ENCODE assay signal across 8 mouse cellular contexts in the genomic region with DNA sequence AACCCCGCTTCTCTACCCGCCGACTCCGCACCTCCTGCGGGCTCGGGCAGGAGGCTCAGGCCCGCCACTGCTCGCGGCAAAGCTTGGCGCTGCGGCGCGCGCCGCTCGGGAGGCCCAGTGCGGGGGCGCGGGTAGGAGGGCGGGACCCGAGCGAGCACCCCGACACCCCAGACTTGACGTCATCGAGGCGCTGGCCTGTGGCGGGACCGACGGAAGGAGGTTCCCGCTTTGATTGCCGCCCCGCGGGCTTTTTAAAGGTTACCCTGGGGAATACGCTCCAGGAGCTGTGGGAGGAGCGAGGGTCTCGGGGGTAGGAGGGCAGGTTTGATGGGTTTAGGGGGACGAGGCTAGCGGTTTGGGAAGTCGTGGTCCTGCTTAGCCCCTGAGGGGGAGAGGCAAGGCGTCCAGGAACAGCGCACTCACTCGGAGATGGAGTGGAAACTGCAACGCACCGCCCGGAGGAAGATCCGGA. TPM values are rescaled to one million over a fixed set of nuclear protein-coding genes. Genes with fewer than 3 reads are reported as not detected.
DNase-seq lines count a peak whose midpoint lies in the region; ATAC-seq and TF ChIP-seq lines count a peak whose summit lies in the region.

A gene (plus strand): TSS at position 162 of the 472 bp plus-strand sequence.

- no peaks in the 10 kb centered on the region for H3K9me3 ChIP-seq in embryonic facial prominence, embryonic 10.5 days
- H3K9me3 ChIP-seq in heart, embryonic 10.5 days, result no peaks in the 10 kb centered on the region
- H3K9me3 ChIP-seq in kidney, embryonic 16.5 days (ENCODE audit: low read length), result no peaks in the 10 kb centered on the region
- H3K9me3 ChIP-seq in lung, embryonic 14.5 days (ENCODE audit: low read depth, low read length), result no peaks in the 10 kb centered on the region
- H3K9me3 ChIP-seq in neural tube, embryonic 14.5 days (ENCODE audit: control insufficient read depth, low read length), result no peaks in the 10 kb centered on the region

- H3K4me3 ChIP-seq in C2C12 (ENCODE audit: insufficient read depth, poor library complexity, severe bottlenecking), result peak within 1 kb of the TSS; percentile 29
- peak within 1 kb of the TSS; percentile 66 for H3K4me3 ChIP-seq in embryonic facial prominence, embryonic 10.5 days
- peak within 1 kb of the TSS; percentile 74 for H3K4me3 ChIP-seq in heart, embryonic 10.5 days
- H3K4me3 ChIP-seq in kidney, embryonic 16.5 days (ENCODE audit: low read length), result peak within 1 kb of the TSS; percentile 63
- peak within 1 kb of the TSS; percentile 56 for H3K4me3 ChIP-seq in lung, embryonic 14.5 days (ENCODE audit: low read depth, low read length)
- peak within 1 kb of the TSS; percentile 50 for H3K4me3 ChIP-seq in neural tube, embryonic 14.5 days (ENCODE audit: low read depth, low read length)

- no peaks in the 10 kb centered on the region for H3K36me3 ChIP-seq in C2C12 (ENCODE audit: control insufficient read depth, insufficient read depth)
- H3K36me3 ChIP-seq in embryonic facial prominence, embryonic 10.5 days (replicated peaks), result no peaks in the 10 kb centered on the region
- H3K36me3 ChIP-seq in heart, embryonic 10.5 days, result no peaks in the 10 kb centered on the region
- H3K36me3 ChIP-seq in kidney, embryonic 16.5 days (ENCODE audit: insufficient read depth, low read length), result no peaks in the 10 kb centered on the region
- no peaks in the 10 kb centered on the region for H3K36me3 ChIP-seq in lung, embryonic 14.5 days (ENCODE audit: insufficient read depth)
- H3K36me3 ChIP-seq in neural tube, embryonic 14.5 days (ENCODE audit: control insufficient read depth, insufficient read depth, low read length), result no peaks in the 10 kb centered on the region

- H3K79me2 ChIP-seq in C2C12 (ENCODE audit: control insufficient read depth, insufficient read depth), result no peaks in the 10 kb centered on the region

- peak within 1 kb of the TSS; percentile 48; the same call in 1 of the 2 replicates for H3K27ac ChIP-seq in embryonic facial prominence, embryonic 10.5 days (replicated peaks)
- no peak within 1 kb of the TSS for H3K27ac ChIP-seq in heart, embryonic 10.5 days
- no peak within 1 kb of the TSS for H3K27ac ChIP-seq in kidney, embryonic 16.5 days (ENCODE audit: low read length)
- H3K27ac ChIP-seq in lung, embryonic 14.5 days (ENCODE audit: low read depth), result no peak within 1 kb of the TSS
- H3K27ac ChIP-seq in neural tube, embryonic 14.5 days (ENCODE audit: low read depth, low read length), result no peak within 1 kb of the TSS

- peak within 1 kb of the TSS; percentile 63 for H3K9ac ChIP-seq in kidney, embryonic 16.5 days (replicated peaks; ENCODE audit: low read length)
- H3K9ac ChIP-seq in lung, embryonic 14.5 days, result peak within 1 kb of the TSS; percentile 44
- peak within 1 kb of the TSS; percentile 29; the same call in 1 of the 2 replicates for H3K9ac ChIP-seq in neural tube, embryonic 14.5 days (replicated peaks; ENCODE audit: low read depth, low read length)

- peaks cover 37% of the 10 kb centered on the region for H3K4me1 ChIP-seq in embryonic facial prominence, embryonic 10.5 days
- H3K4me1 ChIP-seq in heart, embryonic 10.5 days, result peaks cover 23% of the 10 kb centered on the region
- peaks cover 24% of the 10 kb centered on the region for H3K4me1 ChIP-seq in kidney, embryonic 16.5 days (ENCODE audit: insufficient read depth, low read length)
- H3K4me1 ChIP-seq in lung, embryonic 14.5 days (ENCODE audit: insufficient read depth), result no peaks in the 10 kb centered on the region
- H3K4me1 ChIP-seq in neural tube, embryonic 14.5 days (ENCODE audit: control insufficient read depth, insufficient read depth, low read length), result peaks cover 6% of the 10 kb centered on the region; the same call in 1 of the 2 replicates

- H3K4me2 ChIP-seq in kidney, embryonic 16.5 days (replicated peaks; ENCODE audit: low read depth, low read length), result peak within 1 kb of the TSS; percentile 98
- H3K4me2 ChIP-seq in lung, embryonic 14.5 days, result peak within 1 kb of the TSS; percentile 96
- H3K4me2 ChIP-seq in neural tube, embryonic 14.5 days (ENCODE audit: low read depth, low read length), result peak within 1 kb of the TSS; percentile 98

- H3ac ChIP-seq in C2C12 (ENCODE audit: control insufficient read depth, insufficient read length, low read depth), result peak within 1 kb of the TSS; percentile 39

- DNase-seq in adrenal gland, adult 2 months, result peak; percentile 76
- peak; percentile 64 for DNase-seq in embryonic facial prominence, embryonic 10.5 days (ENCODE audit: low spot score)
- DNase-seq in heart, embryonic 10.5 days (ENCODE audit: low spot score), result peak; percentile 73
- DNase-seq in lung, embryonic 14.5 days, result peak; percentile 72
- DNase-seq in testis, postnatal 14 days (ENCODE audit: low spot score), result peak; percentile 56

- under 1% methylated on average over 46 of the region's 46 CpGs for WGBS in embryonic facial prominence, embryonic 10.5 days
- 2% methylated on average over 46 of the region's 46 CpGs for WGBS in heart, embryonic 10.5 days
- under 1% methylated on average over 46 of the region's 46 CpGs for WGBS in kidney, embryonic 16.5 days
- WGBS in lung, embryonic 14.5 days, result under 1% methylated on average over 46 of the region's 46 CpGs
- under 1% methylated on average over 42 of the region's 46 CpGs for WGBS in neural tube, embryonic 14.5 days

- ATAC-seq in kidney, embryonic 16.5 days (ENCODE audit: low FRiP score, low TSS enrichment), result no peak
- peak; percentile 36; the same call in 1 of the 2 replicates for ATAC-seq in lung, embryonic 14.5 days (ENCODE audit: insufficient read depth)
- ATAC-seq in neural tube, embryonic 14.5 days (ENCODE audit: low read depth), result no peak

- H3K27me3 ChIP-seq in C2C12 (ENCODE audit: control insufficient read depth, insufficient read depth, insufficient read length), result no peaks in the 10 kb centered on the region
- peaks cover 66% of the 10 kb centered on the region for H3K27me3 ChIP-seq in embryonic facial prominence, embryonic 10.5 days (replicated peaks; ENCODE audit: low read depth, poor library complexity, severe bottlenecking)
- peaks cover 44% of the 10 kb centered on the region for H3K27me3 ChIP-seq in heart, embryonic 10.5 days (ENCODE audit: insufficient read depth, poor library complexity, severe bottlenecking)
- peaks cover 44% of the 10 kb centered on the region for H3K27me3 ChIP-seq in kidney, embryonic 16.5 days (ENCODE audit: insufficient read depth, low read length)
- H3K27me3 ChIP-seq in lung, embryonic 14.5 days (ENCODE audit: insufficient read depth, low read length), result peaks cover 38% of the 10 kb centered on the region
- H3K27me3 ChIP-seq in neural tube, embryonic 14.5 days (ENCODE audit: control insufficient read depth, insufficient read depth, low read length), result peaks cover 16% of the 10 kb centered on the region

- no peak for TF ChIP-seq CTCF in C2C12 (IDR thresholded peaks at IDR 0.05; ENCODE audit: control insufficient read depth, insufficient read depth, insufficient read length)
- no peak for TF ChIP-seq CTCF in lung, embryonic 14.5 days (IDR thresholded peaks at IDR 0.05; ENCODE audit: low read depth)

- H3K79me3 ChIP-seq in C2C12 (ENCODE audit: low read depth), result no peaks in the 10 kb centered on the region

TF ChIP-seq in C2C12, 6 proteins besides CTCF, POLR2A, EP300 and RAD21:
- TF ChIP-seq MYOD1 (IDR thresholded peaks at IDR 0.05; ENCODE audit: control insufficient read depth, insufficient read length, low read depth) (no peak), MYOG (IDR thresholded peaks at IDR 0.05; ENCODE audit: control insufficient read depth, extremely low read depth, insufficient read length) (no peak), CEBPB (IDR thresholded peaks at IDR 0.05; ENCODE audit: low read depth) (no peak), MAX (IDR thresholded peaks at IDR 0.05) (no peak)

RNA-seq across cellular contexts. Expression of the gene that starts here (rescaled TPM):
- 0.04 TPM for polyA plus RNA-seq in C2C12 (2012; fragmentation: generic; extraction: Trizol)
- not detected for total RNA-seq in adrenal gland, adult 2 months (2021)
- not detected in 2 replicates for polyA plus RNA-seq in adrenal gland, adult 2 months (2012; rRNA removed)
- polyA plus RNA-seq in embryonic facial prominence, embryonic 10.5 days (2016; fragmentation: Nextera tagmentation; extraction: Ambion mirVana), result 0.19 and 0.83 TPM in 2 replicates
- not detected in 2 replicates for polyA plus RNA-seq in heart, embryonic 10.5 days (2016; fragmentation: Nextera tagmentation; extraction: Ambion mirVana)
- not detected in 2 replicates for polyA plus RNA-seq in kidney, embryonic 16.5 days (2015; fragmentation: Nextera tagmentation; extraction: Ambion mirVana)
- polyA plus RNA-seq in lung, embryonic 14.5 days (2014; fragmentation: Nextera tagmentation; extraction: Ambion mirVana), result 0.28 TPM in 1 of 2 replicates, not detected in the other
- 0.12 TPM in 1 of 2 replicates, not detected in the other for polyA plus RNA-seq in neural tube, embryonic 14.5 days (2014; fragmentation: Nextera tagmentation; extraction: Ambion mirVana)

Comparison
In these comparisons a context has a peak if more than half of its experiments do, and no peak if none do; other contexts are left out.
1. Peak in DNase-seq in adrenal gland, adult 2 months; RNA of the gene not detected or under 1 TPM.
2. Peak in DNase-seq, H3K4me3 ChIP-seq and H3K27ac ChIP-seq in embryonic facial prominence, embryonic 10.5 days; RNA of the gene not detected or under 1 TPM.
3. Peak in DNase-seq and H3K4me3 ChIP-seq in heart, embryonic 10.5 days; RNA of the gene not detected or under 1 TPM.
4. Peak in DNase-seq, ATAC-seq, H3K4me3 ChIP-seq, H3K9ac ChIP-seq and H3K4me2 ChIP-seq in lung, embryonic 14.5 days; RNA of the gene not detected or under 1 TPM.